Mouse (Mus musculus): Measurements from ENCODE around the gene Smyd3. TPM values are rescaled to one million over a fixed set of nuclear protein-coding genes. Genes with fewer than 3 reads are reported as not detected.

Smyd3 gene
- total RNA-seq, 2 experiments from 2014 or later = 25.8 to 32.2 TPM

DNA sequence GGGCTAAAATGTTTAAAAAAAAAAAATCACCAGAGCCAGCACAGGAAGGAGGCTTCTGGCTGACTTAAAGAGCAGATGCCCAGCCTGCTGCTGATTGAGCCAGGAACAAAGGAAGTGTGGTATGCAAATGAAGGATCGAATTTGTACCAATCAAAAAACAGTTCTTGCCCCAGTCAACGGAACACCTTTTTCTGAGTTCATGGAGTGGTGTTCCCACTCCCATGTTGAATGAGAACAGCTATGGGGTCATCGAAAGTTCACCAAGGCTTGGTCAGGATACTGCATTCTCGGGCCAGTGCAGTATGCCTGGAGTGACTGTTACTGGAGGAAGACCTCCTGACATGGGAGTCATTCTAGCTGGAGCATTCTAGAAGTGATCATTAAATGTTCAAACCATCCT is 109.8 kb downstream of the Smyd3 start:
- ATAC-seq (replicated peaks; ENCODE audit: low FRiP score, low TSS enrichment, poor library complexity, severe bottlenecking) = no peak

DNA sequence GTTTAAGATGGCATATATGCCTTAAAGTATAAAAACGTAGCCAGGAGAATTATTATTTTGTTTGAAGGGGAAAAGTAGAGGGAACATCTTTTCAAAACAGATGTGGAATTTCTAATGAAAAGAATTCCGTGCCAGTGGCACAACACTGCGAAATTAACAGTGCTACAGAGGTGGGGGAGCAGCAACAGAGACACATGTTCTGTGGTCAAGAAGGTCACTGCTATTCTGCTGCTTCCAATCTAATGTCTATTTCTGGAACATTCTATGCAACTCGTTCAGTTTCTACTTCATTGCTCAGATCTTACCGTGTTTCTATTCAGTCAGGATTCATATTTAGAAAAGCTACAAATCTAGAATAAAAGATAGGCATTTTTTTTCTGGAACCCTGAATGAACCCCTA is 117.0 kb downstream of the Smyd3 start:
- no peak for ATAC-seq (replicated peaks; ENCODE audit: low FRiP score, low TSS enrichment, poor library complexity, severe bottlenecking)

DNA sequence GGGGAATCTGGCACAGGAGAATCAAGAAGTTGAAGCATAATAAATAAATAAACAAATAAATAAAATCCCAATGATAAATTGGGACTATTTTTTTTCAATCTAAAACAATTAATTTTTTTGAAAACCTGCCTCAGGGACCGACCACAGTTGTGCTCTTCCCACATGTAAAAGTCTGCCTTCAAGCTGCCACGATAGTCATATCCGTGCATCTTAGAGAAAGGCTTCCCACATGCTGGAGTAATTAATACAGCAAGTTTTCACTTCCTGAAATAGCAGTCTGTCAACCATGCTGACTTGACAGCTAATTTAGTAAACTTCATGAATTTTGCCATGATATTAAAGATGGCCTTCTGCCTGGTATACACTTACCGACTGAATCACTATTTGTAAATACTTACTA is 119.2 kb downstream of the Smyd3 start:
- no peak for ATAC-seq (replicated peaks; ENCODE audit: low FRiP score, low TSS enrichment, poor library complexity, severe bottlenecking)

DNA sequence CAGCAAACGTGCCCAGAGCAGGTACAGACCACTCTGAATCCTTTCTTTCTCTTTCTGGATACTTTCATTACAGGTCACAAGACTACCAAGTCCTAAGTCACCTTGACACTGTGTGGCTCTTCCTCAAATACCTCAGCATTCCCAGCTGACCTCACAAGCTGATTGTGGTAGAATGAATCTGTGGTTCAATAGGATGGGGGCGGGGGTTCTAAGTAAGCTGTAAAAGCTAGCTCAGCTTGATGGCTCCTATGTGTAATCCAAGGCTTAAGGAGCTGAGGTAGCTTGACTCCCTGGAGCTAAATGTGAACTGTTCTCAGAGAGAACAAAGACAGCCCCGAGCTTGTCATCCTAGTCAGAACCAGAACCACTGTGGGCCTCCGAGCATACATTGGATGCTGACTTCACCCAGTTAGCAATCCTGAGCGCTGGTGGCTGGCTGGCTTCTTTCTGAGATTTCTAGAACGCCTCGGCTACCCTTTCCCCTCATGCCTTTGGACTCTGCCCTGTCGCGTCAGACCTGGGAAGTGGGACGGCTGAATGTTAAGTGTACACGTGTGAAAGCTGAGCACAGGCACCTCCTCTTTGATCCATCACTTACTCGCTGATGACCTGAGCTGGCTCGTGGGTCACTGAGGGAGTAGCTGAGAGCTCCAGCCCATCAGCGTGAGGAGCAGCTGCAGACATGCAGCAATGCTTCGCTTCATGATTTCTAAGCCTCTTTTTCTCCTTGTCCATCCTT is 131.4 kb downstream of the Smyd3 start:
- no peak for ATAC-seq (replicated peaks; ENCODE audit: low FRiP score, low TSS enrichment, poor library complexity, severe bottlenecking)

DNA sequence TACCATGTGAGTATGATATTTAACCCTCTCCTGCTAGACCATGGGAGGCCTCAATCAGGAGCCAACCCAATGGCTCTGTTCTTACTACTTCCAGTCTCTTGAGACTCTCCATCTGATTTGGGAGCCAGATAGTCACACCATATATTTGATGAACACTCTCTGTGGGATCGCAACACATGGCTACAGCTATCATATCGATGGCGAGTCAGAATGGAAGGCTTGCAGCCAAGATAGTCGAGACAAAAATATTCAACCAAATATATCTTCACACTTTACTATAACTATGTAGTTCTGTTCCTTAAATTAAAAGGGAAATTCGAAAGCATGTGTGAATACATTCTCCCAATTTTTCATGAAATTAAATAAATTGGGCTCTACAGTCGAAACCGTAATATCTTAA is 132.2 kb downstream of the Smyd3 start:
- ATAC-seq (replicated peaks; ENCODE audit: low FRiP score, low TSS enrichment, poor library complexity, severe bottlenecking) = no peak

DNA sequence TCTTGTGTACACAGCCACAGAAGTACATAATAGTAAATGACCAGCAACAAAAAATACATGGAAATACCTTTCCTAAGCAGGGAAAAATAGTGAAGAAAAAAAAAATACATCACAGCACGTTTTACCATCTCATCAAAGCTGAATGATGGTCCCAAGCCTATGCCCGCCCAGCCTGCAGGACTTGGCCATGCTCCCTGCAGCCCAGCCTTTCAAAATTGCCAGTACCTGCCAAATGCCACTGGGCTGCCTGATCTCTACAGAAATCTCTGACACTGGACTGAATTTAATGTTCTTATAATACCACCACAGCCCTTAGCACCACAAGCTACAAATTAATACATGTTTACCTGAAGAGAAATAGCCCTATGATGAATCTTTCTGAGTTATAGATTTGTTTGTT is 133.5 kb downstream of the Smyd3 start:
- no peak for ATAC-seq (replicated peaks; ENCODE audit: low FRiP score, low TSS enrichment, poor library complexity, severe bottlenecking)

DNA sequence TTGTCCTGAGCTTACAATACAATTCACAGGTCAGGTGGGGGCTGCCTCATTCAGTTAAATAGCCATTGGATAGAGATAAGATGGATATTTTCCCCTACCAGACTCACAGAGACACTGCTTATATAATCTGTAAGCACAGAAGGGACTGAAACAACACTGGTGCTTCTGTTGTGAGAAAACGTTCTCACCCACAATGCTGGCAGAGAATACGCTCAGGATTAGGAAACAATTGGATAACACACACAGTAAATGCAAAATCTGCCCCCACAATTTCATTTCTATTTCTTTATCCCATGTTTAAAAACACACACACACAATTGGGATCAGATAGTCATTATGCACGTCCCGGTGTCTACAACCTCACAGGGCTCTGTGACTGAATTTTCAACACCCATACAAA is 139.7 kb downstream of the Smyd3 start:
- ATAC-seq (replicated peaks; ENCODE audit: low FRiP score, low TSS enrichment, poor library complexity, severe bottlenecking) = no peak

DNA sequence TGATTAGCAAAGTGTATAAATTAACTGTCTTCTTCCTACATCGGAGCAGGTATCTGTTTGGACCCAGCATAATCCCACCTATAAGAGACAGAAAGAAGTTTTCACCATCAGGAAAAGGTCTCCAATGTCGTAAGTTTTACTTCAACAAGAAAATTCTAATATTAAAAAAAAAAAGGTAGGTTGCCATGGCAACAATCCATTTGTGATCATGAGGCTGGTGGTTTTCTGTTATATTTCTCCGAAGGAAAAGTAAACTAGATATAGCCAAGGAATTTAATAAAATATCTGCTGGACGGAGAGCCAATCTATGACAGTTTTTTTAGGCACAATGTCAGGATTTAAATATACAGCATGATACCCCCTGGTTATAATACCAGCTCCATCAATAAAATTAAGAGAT is 142.9 kb downstream of the Smyd3 start:
- no peak for ATAC-seq (replicated peaks; ENCODE audit: low FRiP score, low TSS enrichment, poor library complexity, severe bottlenecking)

DNA sequence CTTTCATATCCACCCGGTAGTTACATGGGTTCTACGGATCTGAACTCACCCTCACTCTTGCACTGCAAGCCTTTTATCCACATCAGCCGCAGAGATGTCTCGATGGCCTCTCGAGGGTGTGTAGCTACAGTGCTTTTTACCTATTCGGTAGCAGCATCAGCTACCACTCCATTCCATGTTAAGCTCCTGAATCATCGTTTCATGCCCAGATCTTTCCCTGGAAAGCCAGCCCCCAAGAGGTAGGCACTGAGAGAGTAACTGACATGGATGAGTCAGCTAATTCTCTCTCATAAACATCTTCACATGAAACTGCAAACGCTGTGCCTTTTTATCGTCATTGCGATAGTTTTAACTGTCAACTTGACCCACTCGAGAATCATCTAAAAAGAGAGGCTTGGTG is 143.9 kb downstream of the Smyd3 start:
- no peak for ATAC-seq (replicated peaks; ENCODE audit: low FRiP score, low TSS enrichment, poor library complexity, severe bottlenecking)

DNA sequence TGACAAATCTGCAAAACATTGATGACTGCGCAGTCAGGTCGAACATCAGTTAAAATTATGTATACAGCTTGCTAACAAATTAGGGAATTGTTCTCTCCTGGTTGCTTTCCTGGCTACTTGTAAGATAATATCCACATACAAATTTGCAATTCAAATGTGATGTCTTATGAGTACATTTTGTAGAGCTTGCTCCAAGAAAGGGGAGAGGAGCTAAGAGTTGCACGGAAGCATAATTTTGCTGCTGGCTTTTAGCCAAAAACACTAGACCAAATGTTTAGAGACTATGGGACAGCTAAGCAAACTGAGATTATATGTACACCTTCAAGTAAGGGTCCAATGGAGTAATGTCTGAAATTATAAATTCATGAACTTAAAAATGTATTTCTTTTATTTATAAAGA is 146.7 kb downstream of the Smyd3 start:
- ATAC-seq (replicated peaks; ENCODE audit: low FRiP score, low TSS enrichment, poor library complexity, severe bottlenecking) = no peak

DNA sequence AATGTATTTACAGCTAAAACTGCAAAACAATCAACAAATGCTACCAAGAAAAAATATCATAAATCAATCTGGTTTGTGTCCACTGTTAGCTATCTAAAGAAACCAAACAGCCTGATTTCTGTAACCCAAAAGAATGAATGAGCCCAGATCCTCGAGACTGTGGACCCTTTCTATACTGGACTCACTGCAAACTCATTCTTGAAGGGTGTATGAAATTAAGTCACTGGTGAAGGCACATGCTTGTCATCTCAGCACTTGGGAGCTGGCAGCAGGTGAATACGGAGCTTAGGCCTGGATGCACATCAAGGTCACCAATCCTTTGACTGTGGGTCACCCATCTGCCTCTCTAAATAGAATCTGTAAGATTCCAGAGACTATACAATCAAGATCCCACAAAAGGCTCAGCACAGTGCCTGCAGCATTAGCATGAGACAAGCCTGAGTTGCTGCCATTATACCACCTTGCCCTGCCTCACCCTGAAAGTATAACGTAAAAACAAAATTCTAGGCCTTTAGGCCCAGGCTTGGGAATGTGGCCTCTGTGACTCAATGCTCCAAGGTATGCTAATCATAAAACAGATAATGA is 149.3 kb downstream of the Smyd3 start:
- no peak for ATAC-seq (replicated peaks; ENCODE audit: low FRiP score, low TSS enrichment, poor library complexity, severe bottlenecking)

DNA sequence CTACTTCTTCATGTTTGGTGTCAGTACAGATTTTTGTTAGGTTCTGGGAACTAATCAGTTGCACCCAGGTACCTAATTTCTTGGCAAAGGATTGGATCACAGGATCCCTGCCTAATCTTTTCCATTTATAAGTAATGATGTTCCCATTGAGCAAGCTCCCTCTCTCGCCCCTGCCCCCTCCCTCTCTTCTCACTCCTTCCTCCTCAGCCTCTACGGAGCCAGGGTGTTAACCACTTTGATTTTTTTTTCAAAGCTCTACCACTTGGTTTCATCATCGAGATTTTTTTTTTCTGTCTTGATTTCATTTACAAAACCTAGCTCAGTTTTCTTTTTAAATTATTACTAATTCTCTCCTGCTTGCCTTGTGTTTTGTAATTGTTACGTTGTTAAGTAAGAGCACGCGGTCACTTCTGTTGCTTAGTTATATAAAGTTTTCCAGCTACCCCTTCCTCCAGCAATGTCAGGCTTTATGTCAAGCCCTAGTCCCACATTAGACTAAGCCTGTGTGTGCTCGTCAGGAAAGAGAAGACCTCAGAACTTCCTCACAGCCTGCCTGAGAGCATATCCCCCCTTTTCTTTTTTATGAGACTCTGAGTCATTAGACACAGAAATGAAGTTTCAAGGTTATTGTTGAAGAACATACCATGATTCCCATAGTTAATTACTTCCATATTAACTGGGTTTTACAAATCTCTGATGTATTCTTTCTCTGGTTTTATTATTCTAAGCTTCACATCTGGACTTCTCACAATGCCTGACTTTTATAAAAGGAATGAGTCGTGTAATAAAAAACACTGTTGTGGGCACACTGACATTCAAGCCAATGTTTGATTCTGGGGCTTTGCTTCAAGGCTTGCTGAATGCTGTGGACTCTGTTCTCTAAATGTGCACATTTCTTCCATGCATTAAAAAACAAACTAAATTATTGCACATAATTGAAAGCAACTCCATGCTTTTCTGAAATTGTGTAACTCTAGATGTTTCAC is 156.1 kb downstream of the Smyd3 start:
- no peak for ATAC-seq (replicated peaks; ENCODE audit: low FRiP score, low TSS enrichment, poor library complexity, severe bottlenecking)

DNA sequence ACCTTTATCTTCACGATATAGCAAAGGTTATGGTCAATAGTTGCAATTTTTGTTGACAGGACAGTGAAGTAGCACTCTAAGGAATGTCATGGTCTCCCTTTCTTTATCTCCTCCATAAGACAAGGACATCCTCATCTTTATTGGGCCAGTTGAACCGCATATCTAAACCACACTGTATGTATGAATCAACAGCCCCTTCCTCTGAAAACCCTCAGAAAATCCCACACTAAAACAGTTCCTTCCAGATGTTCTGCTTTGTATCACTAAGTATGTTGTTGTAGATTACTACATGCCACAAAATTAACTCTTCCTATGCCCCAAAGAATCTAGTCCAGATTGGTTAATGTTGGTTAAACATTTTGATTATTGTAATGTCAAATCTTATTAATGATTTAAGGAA is 160.7 kb downstream of the Smyd3 start:
- ATAC-seq (replicated peaks; ENCODE audit: low FRiP score, low TSS enrichment, poor library complexity, severe bottlenecking) = no peak

DNA sequence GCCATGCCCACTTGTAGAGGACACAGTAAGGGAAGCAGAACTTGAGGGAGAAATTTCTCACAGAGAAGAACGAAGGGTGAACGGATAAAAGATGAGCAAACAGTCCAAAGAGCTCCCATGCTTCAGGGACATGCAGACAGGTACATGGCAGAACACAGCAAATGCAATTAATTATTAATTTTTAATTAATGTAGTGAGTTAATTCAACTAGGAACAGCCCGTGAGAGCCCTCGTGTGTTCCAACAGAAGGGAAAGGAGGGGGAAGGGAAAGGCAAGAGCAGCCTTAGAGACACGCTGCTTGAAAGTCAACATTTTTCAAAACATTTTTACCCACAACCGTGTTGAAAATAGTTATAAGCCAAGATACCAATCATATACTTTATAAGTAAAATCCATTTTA is 163.6 kb downstream of the Smyd3 start:
- ATAC-seq (replicated peaks; ENCODE audit: low FRiP score, low TSS enrichment, poor library complexity, severe bottlenecking) = no peak

DNA sequence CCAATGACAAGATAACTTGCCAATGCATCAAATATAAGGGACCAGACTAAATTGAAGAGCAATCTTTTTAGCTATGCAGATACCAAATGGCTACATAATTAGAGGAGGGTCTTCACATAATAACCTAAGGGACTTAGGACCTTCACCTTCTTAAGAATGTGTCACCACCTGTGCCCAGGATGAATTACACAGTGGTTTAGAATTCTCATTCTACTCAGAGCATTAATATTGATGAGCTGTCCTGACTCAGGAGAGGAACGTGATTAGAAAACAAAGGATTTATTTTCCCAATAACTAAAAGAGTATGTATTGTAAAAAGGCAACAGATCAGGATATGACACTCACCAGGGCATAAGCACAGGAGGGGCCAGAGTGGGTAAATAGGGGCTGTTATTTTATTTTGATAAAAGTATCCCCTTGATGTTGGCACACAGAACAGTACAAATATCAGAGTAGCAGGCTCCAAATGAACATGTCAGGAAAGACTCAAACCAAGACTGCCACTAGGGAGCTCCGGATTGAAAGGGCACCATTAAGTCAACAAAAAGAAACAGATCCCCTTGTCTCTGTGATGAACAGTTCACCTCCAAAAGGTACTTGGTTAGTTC is 172.4 kb downstream of the Smyd3 start:
- ATAC-seq (replicated peaks; ENCODE audit: low FRiP score, low TSS enrichment, poor library complexity, severe bottlenecking) = no peak

DNA sequence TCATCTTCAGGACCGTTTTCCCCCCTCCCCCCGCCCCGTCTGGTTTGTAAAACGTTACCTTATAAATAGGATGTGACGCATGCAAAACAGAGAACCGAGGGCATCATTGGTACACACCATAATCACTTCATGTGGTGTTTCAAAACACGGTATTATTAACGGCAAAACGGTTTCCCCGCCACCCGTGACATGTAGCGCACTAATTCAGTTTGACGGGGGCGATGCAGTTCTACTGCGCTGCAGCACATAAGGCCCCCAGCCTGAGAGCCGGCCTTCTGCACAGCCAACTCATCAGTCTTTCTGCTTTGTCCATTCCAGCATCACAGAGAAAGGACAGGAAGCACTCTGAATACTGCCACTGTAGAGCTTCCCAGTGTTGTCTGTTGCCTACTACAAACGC is 174.4 kb downstream of the Smyd3 start:
- no peak for ATAC-seq (replicated peaks; ENCODE audit: low FRiP score, low TSS enrichment, poor library complexity, severe bottlenecking)

DNA sequence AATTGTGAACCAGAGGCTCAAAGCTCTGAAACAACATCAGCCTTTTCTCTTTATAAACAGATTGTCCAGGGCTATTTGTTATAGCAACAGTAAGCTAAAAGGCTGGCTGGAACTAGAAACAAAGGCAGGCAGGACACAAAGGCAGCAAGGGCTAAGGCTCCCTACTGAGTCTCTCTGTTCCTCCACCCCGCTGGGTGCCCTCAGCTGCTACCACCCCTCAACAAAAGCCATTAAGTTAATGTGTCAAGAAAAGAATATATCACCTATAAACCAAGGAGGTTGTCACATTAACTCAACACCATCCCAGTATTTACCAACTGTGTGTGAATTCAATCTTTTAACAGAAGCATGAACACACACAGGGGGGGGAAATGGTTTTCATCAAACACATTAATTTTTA is 176.3 kb downstream of the Smyd3 start:
- no peak for ATAC-seq (replicated peaks; ENCODE audit: low FRiP score, low TSS enrichment, poor library complexity, severe bottlenecking)

DNA sequence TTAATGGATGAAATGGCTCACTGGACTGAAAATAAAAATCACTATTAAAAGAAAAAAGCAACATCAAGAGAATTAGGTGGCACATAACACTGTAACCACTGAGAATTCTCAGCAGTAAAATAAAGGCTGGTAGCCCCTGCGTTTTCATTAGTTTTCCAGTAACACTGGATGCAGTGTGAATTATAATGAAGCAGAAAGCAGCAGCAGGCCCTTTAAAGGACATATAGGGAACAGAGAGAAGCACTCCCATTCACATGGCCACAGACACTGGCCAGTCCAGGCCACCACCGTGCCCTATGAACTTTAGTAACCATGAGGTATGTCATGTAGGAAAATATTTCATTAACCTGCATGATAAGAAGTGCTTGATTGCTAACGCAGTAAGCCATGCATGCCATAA is 178.8 kb downstream of the Smyd3 start:
- no peak for ATAC-seq (replicated peaks; ENCODE audit: low FRiP score, low TSS enrichment, poor library complexity, severe bottlenecking)

DNA sequence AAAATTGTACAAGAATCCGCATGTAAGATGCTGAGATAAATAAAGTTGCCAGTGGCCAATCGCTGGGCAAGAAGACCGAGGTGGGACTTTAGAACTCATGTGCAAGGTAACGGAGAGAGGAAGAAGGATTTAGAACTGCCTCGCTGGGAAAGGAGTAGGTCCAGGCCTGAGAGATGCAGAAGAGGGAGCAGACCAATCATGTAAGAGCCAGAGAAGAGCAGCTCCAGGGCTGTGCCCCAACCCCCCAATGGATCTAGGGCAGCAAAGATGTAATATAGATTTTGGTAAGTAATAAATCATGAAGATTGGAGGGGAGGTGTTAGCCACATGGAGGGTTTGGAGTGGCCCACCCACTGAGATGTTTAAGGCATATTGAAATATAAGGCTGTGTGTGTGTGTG is 180.3 kb downstream of the Smyd3 start:
- ATAC-seq (replicated peaks; ENCODE audit: low FRiP score, low TSS enrichment, poor library complexity, severe bottlenecking) = no peak

DNA sequence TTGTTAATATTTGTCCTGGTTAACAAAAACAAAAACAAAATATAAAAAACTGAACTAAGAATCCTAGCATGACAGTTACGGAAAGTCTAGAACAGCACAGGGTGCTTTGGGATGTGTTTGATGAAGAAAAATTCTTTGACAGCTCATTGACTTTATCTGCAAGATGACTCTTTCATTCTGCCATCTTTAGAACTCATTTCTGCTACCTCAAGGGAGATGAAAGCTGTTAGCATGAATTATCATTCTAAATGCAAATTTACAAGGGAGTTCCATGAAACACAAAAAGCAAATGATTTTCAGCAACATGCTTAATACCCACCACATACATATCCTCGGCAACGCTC is 190.9 kb downstream of the Smyd3 start:
- ATAC-seq (replicated peaks; ENCODE audit: low FRiP score, low TSS enrichment, poor library complexity, severe bottlenecking) = no peak
